Mouse (Mus musculus) spleen, adult 18-20 months (tissue): ENCODE results near the gene Akap1.
"Not testable (repeated sequence)": the region's sequence is repeated elsewhere in the genome, so short reads cannot be mapped to it uniquely, and the experiment has no call there.

Experiments used
- DNase-seq, 2 experiments: peaks; one replicate each; pipeline ENCODE4 v3.0.0; 2022; ENCODE audit warnings: mixed read lengths in 2 of 2

Akap1 gene

GRCm38 (mm10) chr11:88864458-88865197, at the start of gene Akap1:
Akap1 (minus strand) TSS chr11:88864586.
- DNase-seq: peak; percentile 69 to 74

- no peak for DNase-seq
Measured at GRCm38 (mm10) chr11:88909388-88910036, 45.1 kb upstream of the Akap1 start.

DNA sequence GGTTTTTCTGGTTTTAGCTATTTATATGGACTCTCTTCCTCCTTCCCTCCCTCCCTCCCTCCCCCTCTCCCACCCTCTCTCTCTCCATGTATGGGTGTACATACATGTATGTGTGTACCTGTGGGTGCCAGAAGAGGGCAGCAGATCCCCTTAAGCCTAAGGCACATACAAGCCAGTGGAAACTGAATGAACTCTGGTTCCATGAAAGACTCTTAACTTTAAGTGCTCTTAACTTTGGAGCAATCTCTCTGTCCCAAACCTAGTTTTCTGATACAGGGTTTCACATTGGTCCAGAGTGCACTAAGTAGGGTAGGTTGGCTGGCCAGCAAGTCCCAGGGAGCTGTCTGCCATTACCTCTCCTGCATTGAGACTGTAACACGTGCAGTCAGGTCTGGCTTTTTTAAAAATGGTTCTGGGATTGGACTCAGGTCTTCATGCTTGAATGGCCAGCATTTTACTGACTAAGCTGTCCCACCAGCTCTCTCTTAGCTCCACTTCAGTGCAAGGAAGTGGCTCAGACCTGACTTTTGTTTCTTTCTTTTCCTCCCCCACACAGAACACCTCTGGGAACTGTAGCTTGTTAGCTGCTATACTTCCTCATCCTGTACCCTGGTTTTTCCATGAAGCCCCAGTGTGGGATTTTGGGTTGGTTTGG, 44.3 kb upstream of the Akap1 start:
- DNase-seq: peak; percentile 36 to 63

GRCm38 (mm10) chr11:88907886-88908285, 43.5 kb upstream of the Akap1 start:
- DNase-seq: no peak

DNA sequence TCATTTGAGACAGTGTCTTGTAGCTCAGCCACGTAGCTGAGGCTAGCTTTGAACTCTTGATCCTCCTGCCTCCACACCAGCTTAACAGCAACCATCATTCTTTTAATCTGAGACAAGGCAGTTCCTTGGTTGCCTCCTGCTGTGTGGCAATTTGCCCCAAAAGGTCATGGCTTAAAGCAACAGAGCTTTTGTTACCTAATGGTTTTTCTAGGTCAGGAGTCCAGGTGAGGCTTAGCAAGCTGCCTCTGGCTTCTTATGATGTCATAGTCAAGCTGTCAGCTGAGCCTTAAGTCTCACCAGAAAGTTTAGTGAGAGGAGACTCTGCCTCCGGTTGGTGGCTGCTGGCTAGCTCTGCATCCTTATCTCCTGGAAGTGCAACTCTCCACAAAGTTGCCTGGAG, 41.2 kb upstream of the Akap1 start:
- DNase-seq: no peak

DNA sequence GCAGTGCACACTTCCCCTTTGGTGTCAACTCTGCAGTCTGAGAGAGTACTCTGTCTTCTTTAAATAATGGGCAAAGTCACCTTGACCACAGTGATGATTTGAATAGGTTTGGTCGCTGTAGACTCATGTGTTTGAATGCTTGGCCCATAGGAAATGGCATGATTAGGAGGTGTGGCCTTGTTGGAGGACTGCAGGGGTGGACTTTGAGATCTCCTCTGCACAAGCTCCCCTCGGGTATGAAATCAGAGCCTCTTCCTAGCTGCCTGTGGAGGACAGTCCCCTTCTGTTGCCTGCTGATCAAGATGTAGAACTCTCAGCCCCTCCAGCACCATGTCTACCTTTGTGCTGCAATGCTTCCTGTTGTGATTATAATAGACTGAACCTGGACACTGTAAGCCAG, 39.7 kb upstream of the Akap1 start:
- no peak for DNase-seq

DNA sequence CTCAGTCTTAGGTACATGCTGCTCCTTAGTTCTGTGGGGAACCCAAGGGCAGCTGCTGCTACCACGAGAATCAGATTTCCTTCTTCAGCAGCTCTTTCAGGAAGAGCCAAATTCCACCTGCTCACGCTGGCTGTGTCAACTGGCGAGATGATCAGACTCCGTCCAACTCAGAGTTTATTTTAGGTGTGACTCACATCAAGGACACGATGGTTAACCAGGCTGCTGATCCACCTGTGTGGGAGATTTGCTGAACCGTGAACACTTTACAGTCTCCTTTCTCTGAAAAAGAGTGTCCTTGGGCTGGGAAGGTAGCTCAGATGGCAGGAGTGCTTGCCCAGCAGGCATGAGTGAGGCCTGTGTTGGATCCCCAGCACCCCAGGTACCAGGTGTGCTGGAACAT, 38.4 kb upstream of the Akap1 start:
- no peak for DNase-seq

- no peak for DNase-seq
Measured at GRCm38 (mm10) chr11:88901341-88901802, 37.0 kb upstream of the Akap1 start.

DNA sequence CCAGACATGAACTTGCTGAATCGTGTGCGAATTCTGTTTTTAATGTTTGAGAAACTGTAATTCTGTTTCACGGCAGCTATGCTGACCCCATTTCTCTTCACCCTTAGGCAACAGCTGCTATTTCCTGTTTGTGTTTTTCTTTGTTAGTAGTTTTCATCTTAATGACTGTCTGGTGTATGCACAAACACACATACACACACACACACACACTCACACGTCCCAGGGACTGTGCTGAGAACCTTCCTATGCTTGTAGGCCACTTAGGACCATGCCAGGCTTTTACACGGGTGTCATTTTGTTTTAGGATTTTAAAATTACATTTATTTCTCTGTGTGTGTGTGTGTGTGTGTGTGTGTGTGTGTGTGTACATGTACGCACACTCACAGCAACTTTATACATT, 35.2 kb upstream of the Akap1 start:
- no peak for DNase-seq

DNA sequence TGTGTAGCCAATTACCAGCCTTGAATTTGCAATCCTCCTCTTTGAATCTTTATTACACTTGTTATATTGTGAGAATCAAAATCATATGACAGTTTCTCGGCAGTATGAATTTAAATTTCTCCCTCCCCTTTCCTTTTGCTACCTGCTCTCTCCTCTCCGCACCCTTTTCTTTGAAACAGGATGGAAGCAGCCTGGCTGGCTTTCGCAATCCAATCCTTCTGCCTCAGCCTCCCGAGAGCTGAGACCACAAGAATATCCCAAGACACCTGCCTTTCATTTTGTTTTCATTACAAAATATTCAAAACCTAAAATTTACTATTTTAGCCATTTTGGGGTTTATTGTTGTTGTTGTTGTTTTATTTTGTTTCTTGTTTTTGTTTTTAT, 34.0 kb upstream of the Akap1 start:
- no peak for DNase-seq

- no peak for DNase-seq
Measured at GRCm38 (mm10) chr11:88897624-88898379, 33.4 kb upstream of the Akap1 start.

DNA sequence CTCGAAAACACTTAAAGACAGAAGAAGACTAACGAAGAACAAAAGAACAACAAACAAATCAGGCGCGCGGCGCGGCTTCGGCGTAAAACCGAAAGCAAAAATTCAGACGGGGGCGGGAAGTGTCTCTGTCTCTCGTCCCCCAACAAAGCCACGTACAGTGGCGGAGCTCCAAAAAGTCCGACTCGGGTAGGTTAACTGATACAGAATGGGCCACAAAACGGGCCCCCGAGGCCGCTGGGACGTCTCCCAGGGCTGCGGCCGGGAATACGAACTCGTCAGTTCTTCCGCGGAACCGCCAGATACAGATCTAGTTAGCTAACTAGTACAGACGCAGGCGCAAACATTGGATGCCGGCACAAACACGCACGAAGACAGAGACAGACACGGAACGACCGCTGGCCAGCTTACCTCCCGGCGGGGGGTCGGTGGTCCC, 31.4 kb upstream of the Akap1 start:
- DNase-seq: peak; percentile 40 to 42

- peak in 1 of 2 experiments; percentile 38 for DNase-seq
Measured at GRCm38 (mm10) chr11:88895235-88895634, 30.8 kb upstream of the Akap1 start.

GRCm38 (mm10) chr11:88894279-88894678, 29.9 kb upstream of the Akap1 start:
- DNase-seq: not testable (repeated sequence)

DNA sequence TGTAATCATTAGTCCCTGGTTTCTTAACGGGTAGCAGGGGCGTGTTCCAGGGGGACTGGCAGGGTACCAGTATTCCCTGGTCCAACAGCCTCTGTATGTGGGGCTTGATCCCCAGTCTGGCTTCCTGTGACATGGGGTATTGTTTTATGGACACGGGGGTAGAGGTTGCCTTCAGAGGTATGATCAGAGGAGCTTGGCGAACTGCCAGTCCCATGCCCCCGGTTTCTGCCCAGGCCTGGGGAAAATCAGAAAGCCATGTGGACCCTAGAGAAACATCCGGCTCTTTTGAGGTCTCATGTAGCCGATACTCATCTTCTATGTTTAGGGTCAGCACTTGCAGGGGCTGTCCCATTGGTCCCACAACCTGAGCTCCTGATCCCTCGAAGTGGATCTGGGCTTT, 29.1 kb upstream of the Akap1 start:
- not testable (repeated sequence) for DNase-seq

DNA sequence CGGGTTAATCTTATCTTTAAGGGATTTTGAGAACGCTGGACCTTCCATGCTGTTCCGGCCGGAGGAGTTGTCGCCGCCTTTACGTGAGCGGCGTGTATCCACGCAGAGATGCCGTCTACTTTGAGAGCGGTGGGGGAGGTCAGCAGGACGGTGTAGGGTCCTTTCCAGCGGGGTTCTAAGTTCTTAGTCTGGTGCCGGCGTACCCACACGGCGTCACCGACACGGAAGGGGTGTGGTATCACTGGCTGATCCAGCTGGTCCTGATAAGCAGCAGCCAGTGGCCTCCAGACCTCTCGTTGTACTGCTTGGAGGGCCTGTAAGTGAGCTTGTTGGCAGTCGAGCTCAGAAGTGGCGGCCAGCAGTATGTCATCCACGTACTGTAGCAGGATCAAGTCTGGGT, 28.4 kb upstream of the Akap1 start:
- DNase-seq: peak; percentile 18 to 37

- DNase-seq: peak; percentile 51 to 64
Measured at GRCm38 (mm10) chr11:88891921-88892561, 27.7 kb upstream of the Akap1 start.

DNA sequence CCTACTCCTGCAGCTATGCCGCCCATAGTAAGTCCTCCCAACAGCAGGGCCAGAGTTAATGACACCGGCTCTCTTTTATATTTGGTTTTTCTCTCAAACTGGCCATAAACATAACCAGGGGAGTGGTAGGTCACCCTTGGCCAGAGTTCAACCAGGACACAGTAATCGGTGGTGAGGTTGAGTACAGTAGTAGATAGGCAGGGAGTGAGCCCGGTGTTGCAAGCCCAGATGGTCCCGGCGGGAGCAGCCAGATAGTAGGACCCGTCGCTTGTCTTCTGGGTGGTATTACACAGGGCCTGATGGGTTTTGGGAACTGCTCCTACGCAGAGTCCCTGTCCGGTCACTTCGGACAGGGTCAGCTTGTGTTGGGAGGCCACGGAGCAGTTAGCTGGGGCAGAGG, 27.1 kb upstream of the Akap1 start:
- peak in 1 of 2 experiments; percentile 17 for DNase-seq

DNA sequence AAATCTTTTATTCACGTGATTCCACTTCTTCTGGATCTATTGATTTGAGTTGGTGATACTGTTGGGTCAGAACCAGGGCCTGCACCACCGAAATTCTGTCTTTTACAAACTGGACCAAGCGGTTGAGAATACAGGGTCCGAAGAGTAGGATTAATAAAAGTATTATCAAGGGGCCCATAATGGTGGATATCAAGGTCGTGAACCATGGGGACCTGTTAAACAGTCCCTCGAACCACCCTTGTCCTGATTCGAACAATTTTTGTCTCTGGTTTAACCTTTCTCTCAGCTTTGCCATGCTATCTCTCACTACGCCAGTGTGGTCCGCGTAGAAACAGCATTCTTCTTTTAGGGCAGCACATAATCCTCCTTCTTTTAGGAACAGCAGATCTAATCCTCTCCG, 26.5 kb upstream of the Akap1 start:
- not testable (repeated sequence) for DNase-seq

DNA sequence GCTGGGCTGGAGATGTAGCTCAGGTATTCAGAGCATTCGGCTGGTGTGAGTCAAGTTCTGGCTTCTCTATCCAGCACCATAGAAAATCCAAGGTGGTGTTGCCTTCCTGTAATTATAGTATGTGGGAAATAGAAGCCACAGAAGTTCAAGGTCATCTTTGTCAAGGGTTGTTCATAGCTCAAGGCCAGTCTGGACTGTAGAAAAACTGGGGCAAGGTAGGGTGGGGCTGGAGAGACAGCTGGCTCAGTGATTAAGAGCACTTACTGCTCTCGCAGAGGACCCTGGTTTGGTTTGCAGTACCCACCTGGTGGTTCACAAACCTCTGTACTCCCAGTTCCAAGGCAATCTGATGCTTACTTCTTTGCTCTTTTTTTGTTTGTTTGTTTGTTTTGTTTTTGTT, 24.6 kb upstream of the Akap1 start:
- no peak for DNase-seq

DNA sequence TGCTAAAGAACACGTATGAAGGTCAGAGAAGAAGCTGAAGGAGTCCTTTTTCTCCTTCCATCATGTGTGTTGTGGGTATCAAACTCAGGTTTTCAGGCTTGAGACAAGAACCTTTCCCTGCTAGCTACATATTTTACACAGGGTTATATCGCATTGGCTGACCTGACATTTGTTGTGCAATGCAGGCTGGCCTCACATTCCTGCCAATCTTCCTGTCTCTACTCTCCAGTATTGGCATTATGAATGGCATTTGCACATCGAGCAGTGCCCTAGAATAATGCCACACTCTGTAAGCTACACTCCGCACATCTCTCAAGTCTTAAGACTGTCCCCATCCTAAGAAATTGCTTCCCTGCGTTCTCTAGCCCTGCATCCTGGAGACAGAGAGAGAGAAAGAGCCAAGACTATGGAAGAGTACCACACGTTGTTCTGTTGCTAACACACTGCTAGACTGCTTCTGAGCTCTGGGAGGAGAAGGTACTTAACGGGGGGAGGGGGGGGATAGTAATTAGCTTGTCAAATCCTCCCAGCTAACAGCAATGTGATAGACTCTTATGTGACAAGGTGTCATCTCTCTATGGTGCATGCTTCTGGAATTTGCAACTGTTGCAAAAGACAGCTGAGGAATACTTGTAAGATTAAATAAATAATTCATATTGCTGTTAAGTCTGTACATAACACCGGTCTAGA, 20.1 kb upstream of the Akap1 start:
- no peak for DNase-seq

DNA sequence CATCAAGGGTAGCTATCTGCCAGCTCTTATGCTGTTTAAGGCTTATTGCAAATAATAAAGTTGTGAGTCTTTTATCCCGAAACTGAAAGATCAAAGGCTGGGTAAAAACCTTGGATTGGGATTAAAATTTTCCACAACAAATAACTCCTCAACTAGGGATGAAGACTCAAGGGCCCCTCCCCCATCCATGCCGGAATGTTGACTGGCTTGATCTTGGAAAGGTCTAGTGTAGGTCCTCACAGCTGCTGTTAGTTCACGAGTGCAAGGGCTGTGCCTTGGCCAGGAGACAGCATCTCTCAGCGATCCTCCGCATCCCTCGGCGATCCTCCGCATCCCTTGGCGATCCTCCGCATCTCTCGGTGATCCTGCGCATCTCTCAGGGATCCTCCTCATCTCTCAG, 13.6 kb upstream of the Akap1 start:
- DNase-seq: no peak
